Mouse (Mus musculus) lung, adult 2 months (tissue): ENCODE measurements at regions not wholly inside any gene's neighbourhood (a gene's known extent, or its start where the extent isn't known, plus 50 kb on each side); places are given as distances from the start of the nearest gene placed in this dataset.

Experiments used
- DNase-seq: peaks from one replicate; pipeline ENCODE4 v3.0.0; 2022
- H3K4me1 ChIP-seq: fragments of 200-500 bp; 2 replicates; pipeline ENCODE4 v1.6.1; 2011; ENCODE audit warnings: low read length; ENCODE audit not compliant: control insufficient read depth, insufficient read depth
- H3K4me3 ChIP-seq: fragments of 200-500 bp; replicated peaks from 2 replicates; pipeline ENCODE3; 2011; ENCODE audit warnings: low read depth, mild to moderate bottlenecking, control low read depth, low read length; ENCODE audit errors: extremely low read depth
- CTCF ChIP-seq: fragments of 200-500 bp; IDR thresholded peaks from 2 replicates; pipeline ENCODE4 v1.5.1; 2011; ENCODE audit warnings: mild to moderate bottlenecking, low read length, control low read depth; ENCODE audit not compliant: insufficient read depth
- POLR2A ChIP-seq: fragments of 200-500 bp; IDR thresholded peaks from 2 replicates; pipeline ENCODE4 v1.6.1; 2011; ENCODE audit warnings: low read depth, mild to moderate bottlenecking, control low read depth, low read length, borderline replicate concordance; ENCODE audit errors: extremely low read depth
- WGBS: fragments of 180-500 bp; shearing (Covaris S2); methylation state at CpG from one replicate; pipeline ENCODE4 v1.1.7; 2018; 5-methylcytosine and 5-hydroxymethylcytosine counted together

DNA sequence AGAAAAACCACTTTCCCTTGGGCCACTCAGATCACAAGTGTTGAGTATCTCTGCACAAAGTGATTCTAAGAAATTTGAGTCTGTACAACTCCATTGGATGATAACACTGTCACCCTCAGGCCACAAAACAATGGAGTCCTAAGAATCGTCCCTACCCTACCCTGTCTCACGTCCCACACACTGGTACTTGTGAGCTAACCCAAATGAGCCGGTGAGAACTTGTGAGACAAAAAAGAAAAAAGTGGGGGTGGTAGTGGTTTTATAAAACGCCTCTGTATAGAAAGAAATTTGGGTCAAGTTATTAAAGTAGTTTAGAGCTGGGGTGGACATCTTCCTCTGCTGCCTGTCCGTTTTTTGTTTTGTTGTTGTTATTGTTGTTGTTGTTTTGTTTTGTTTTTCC is 264.8 kb upstream of the 4930412O13Rik start:
- TF ChIP-seq CTCF (no peak), POLR2A (no peak)
- WGBS: 85% methylated on average over 5 of the region's 5 CpGs
- H3K4me3 ChIP-seq: no peak overlapping the region
- peaks cover 5% of the 10 kb centered on the region; the same call in 1 of the 2 replicates for H3K4me1 ChIP-seq
- no peak for DNase-seq

DNA sequence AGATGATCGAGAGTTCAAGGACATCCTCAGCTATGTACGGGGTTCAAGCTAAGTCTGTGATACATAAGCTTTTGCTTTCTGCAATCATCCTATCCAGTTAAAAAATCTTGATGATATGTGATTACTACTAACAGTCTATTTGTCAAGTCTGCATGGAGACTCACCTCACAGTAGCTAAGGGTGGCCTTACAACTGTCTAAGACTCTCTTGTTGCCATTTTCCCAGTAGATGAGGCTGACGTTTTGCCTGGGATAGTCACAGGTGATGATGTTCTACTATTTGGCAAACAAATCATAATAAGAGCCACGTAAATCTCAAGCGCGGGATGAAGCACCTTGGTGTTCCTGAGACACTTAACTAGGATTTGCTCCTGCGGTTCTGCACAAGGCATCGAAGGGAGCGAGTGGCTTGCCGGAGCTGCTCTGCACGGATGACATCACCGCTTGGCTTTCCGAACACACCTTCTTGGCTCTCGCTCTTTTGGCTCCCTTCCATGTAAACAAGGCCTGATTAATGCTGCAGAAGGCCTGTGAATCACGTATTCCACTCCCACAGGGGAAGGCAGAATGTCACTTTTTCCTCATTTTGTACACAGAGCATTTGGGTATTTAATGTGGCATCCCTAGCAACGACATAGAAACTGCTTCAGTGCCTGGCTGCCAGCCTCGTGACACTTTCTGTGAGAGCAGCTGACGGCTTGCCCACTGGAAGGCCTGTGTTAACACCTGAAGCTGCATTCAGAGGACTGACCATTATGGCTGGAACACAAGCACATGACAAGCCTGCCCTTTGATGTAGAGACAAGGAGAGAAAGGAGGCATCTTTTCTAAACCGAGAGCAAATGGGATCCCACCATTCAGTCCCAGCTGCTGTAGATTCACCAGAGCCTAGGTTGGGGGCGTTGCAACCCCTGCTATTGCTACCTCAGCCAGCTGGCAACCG is 260.5 kb upstream of the 4930412O13Rik start:
- 40% methylated on average over 21 of the region's 21 CpGs for WGBS
- TF ChIP-seq CTCF: no peak
- DNase-seq: peak; percentile 59
- H3K4me1 ChIP-seq: peaks cover 5% of the 10 kb centered on the region; the same call in 1 of the 2 replicates
- no peak overlapping the region for H3K4me3 ChIP-seq

DNA sequence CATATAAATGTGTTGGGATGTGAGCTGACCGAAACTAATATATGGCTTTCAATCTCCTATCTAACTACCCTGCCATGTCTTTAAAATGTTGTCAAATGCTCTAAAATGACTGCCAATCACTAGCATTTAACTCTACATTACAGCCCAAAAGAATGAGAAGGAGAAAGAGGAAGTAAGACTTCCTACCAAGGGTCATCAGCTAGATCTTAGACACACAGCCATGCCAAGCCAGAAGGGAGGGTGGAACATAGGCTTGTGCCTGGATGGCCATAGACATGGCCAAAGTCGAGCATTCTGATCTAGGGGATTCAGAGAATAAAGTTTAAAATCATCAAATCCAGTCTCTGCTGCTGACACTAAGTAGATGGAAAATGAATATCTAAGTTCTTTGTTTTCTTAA is 257.4 kb upstream of the 4930412O13Rik start:
- no peak for TF ChIP-seq POLR2A
- no peak for TF ChIP-seq CTCF
- WGBS: 90% methylated on average over 2 of the region's 2 CpGs
- Histone ChIP-seq H3K4me1 (peaks cover 5% of the 10 kb centered on the region; the same call in 1 of the 2 replicates), H3K4me3 (no peak overlapping the region)
- DNase-seq: no peak

DNA sequence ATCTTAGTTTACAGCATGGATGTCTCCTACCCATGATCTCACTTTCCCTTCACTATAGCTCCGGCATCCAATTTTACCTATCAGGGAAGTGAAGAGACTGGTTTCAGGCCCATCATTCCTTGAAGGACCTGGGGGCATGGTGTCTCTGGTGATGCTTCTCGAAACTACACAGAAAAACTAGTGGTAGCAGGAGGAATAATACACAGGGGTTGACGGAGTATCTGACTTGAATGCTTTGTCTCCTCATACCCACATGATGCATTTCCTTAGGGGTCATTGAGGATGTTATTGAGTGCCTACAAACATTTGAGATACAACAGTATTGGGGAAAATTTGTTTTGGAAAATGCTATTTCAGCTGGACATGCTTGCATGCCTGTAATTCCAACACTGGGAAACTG is 253.0 kb upstream of the 4930412O13Rik start:
- WGBS: 90% methylated on average over 3 of the region's 3 CpGs
- Histone ChIP-seq H3K4me1 (no peaks in the 10 kb centered on the region), H3K4me3 (no peak overlapping the region)
- DNase-seq: no peak
- TF ChIP-seq CTCF (no peak), POLR2A (no peak)

DNA sequence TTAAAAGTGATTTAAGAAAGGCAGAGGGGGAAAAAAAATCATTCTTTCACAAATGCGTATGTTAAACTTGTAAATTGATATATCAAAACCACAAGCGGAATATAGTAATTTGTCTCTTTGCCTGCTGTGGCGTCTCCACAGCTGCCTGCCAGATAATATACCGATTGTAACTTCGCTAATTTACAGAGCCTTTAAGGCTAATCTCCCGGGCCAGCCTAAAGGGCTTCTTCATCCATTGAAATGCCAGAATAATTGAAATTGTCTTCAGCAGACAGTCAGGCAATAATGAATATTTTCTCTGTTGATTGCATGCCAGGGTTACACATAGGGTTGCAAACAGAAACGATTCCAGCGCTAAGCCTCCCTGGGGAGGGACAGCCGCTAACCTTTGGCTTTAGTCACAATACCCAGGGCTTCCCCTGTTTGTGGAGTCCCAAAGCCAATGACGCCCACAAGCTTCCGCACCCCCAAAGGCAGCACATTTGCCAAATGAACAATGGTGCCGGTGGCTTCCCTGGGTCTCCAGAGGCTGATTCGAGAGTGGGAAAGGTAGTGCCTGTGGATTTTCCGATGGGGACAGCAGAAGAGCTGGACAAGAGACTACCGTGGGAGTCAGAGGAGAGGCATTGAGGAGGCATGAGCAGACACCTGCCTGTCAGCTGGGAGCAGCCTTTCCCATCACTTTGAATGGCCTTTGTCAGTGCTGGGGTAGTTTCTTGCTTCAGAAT is 248.2 kb upstream of the 4930412O13Rik start:
- WGBS: 56% methylated on average over 15 of the region's 15 CpGs
- TF ChIP-seq POLR2A: no peak
- DNase-seq: no peak

DNA sequence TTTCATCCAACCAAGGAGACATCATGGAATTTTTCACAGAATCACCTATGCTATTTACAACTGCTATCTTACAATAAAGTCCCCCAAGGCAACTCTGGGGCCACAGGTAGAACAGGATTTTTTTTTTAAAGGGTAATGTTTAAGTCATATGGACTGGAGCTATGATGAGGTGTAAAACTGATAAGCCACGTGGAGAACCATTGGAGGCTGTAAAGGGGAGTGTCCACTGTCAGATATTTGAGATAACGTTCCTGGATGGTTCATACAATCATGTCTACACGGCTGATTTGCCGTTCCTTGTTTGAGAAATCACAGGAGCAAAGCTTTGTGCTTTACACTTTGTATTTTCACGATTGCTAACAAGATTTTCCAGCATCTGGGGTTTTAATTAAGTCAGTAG is 241.8 kb upstream of the 4930412O13Rik start:
- no peak for DNase-seq
- 48% methylated on average over 5 of the region's 5 CpGs for WGBS
- H3K4me3 ChIP-seq: no peak overlapping the region
- no peaks in the 10 kb centered on the region for H3K4me1 ChIP-seq
- TF ChIP-seq POLR2A (no peak), CTCF (no peak)

More for the DNA sequence above, 248.2 kb upstream of the 4930412O13Rik start:
- H3K4me1 ChIP-seq: no peaks in the 10 kb centered on the region
- no peak overlapping the region for H3K4me3 ChIP-seq

DNA sequence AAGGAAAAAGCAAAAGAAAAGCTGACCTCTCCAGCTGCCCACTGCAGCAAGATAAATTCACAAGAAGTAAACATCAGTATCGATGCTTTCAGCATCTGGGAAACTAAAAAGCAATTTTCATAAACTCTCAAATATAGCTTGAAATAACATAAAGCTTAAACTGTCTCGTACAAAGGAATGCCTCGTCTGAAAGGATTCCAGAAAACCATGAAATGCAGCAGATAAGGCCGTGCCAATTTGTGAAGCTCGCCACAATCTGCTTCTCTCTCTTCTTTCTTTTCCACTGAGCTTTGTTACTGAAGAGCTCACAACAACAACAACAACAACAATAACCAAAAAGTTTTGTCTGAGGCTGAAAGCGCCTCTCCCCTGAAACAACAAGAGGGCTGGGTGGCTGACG is 239.4 kb upstream of the 4930412O13Rik start:
- TF ChIP-seq CTCF (no peak), POLR2A (no peak)
- Histone ChIP-seq H3K4me3 (no peak overlapping the region), H3K4me1 (no peaks in the 10 kb centered on the region)
- DNase-seq: no peak
- WGBS: 56% methylated on average over 7 of the region's 7 CpGs

DNA sequence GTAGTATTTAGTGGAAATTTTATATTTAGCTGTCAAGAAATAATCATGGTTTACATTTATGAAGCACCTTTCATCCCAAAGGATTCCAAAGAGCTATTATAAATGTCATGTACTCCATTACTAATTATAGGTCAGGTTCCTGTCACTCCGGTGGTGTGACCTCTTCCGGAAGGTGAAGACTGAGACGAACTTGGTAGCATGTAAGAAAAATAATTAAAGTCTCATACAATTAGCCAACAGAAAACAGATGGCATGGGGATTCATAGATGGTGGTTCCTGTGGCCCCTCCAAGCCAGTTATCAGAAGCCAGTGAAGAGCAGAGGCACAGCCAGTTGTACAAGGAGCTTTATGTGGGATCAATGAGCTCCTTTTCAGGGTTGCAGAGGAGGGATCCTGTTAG is 238.6 kb upstream of the 4930412O13Rik start:
- WGBS: 75% methylated on average over 3 of the region's 3 CpGs

DNA sequence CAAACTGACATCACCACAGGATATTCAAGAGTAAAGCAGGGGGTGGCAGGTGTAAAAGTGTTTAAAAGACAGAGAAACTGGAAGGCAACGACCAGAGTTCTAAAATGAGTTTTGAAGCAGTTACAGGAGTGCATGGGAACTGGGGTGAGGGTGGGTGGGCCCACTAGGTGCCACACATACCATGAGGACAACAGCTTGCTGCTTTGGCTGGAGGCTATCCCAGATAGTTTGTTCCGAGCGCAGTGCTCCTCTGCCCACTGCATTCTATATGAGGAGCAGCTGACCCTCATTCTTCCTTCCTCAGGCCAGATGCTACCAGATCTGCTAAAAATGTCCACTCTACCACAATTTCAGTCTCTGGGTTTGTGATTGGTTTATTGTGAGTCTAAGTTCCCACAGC is 234.6 kb upstream of the 4930412O13Rik start:
- DNase-seq: no peak
- no peaks in the 10 kb centered on the region for H3K4me1 ChIP-seq
- 78% methylated on average over 3 of the region's 3 CpGs for WGBS
- H3K4me3 ChIP-seq: no peak overlapping the region
- TF ChIP-seq POLR2A (no peak), CTCF (no peak)

More for the DNA sequence above, 238.6 kb upstream of the 4930412O13Rik start:
- DNase-seq: no peak
- TF ChIP-seq POLR2A (no peak), CTCF (no peak)
- H3K4me3 ChIP-seq: no peak overlapping the region
- H3K4me1 ChIP-seq: no peaks in the 10 kb centered on the region
